Mouse (Mus musculus) limb, embryonic 14.5 days (tissue): Measurements from ENCODE around the gene Tspan4. TPM values are rescaled to one million over a fixed set of nuclear protein-coding genes. Genes with fewer than 3 reads are reported as not detected.

Experiments used
- ATAC-seq: fragments of 200-750 bp; cut with Nextera tagmentation; 2 replicates; pipeline ENCODE4 v1.8.0; 2017; ENCODE audit warnings: low read depth, moderate number of reproducible peaks, moderate TSS enrichment; ENCODE audit not compliant: low FRiP score
- DNase-seq: peaks from one replicate; pipeline ENCODE4 v3.0.0-alpha.2; 2015; ENCODE audit warnings: low spot score
- H3K27ac ChIP-seq: fragments of 300-500 bp; sonication (generic); replicated peaks from 2 replicates; pipeline ENCODE4 v1.5.1; 2014; ENCODE audit warnings: low read depth, mild to moderate bottlenecking, low read length, moderate library complexity, mixed read lengths
- H3K27me3 ChIP-seq: fragments of 300-500 bp; sonication (generic); 2 replicates; pipeline ENCODE4 v1.6.1; 2014; ENCODE audit warnings: low read length, mixed read lengths; ENCODE audit not compliant: control insufficient read depth, insufficient read depth
- H3K36me3 ChIP-seq: fragments of 300-500 bp; sonication (generic); 2 replicates; pipeline ENCODE4 v1.6.1; 2014; ENCODE audit warnings: mild to moderate bottlenecking, low read length, moderate library complexity, mixed read lengths; ENCODE audit not compliant: control insufficient read depth, insufficient read depth
- H3K4me1 ChIP-seq: fragments of 300-500 bp; sonication (generic); 2 replicates; pipeline ENCODE4 v1.6.1; 2014; ENCODE audit warnings: antibody characterized with exemption, low read length, mixed read lengths; ENCODE audit not compliant: control insufficient read depth, insufficient read depth
- H3K4me2 ChIP-seq: fragments of 300-500 bp; sonication (generic); replicated peaks from 2 replicates; pipeline ENCODE4 v1.6.1; 2014; ENCODE audit warnings: low read depth, mild to moderate bottlenecking, low read length, moderate library complexity; ENCODE audit not compliant: severe bottlenecking
- H3K4me3 ChIP-seq: fragments of 300-500 bp; sonication (generic); replicated peaks from 2 replicates; pipeline ENCODE4 v1.5.1; 2014; ENCODE audit warnings: low read length
- H3K9ac ChIP-seq: fragments of 300-500 bp; sonication (generic); 2 replicates; pipeline ENCODE4 v1.6.1; 2014; ENCODE audit warnings: mild to moderate bottlenecking, low read depth, low read length, moderate library complexity; ENCODE audit not compliant: severe bottlenecking
- H3K9me3 ChIP-seq: fragments of 300-500 bp; sonication (generic); 2 replicates; pipeline ENCODE4 v1.6.1; 2016; ENCODE audit warnings: low read length; ENCODE audit not compliant: control insufficient read depth
- POLR2A ChIP-seq: fragments of 200-500 bp; IDR thresholded peaks from 2 replicates; pipeline ENCODE4 v1.8.0; 2012; ENCODE audit warnings: inconsistent platforms, mild to moderate bottlenecking, moderate library complexity, borderline replicate concordance; ENCODE audit not compliant: insufficient read depth, insufficient read length; ENCODE audit errors: extremely low read depth
- WGBS: fragments of 180-500 bp; shearing (Covaris S2); extraction: QIAGEN DNeasy Blood & Tissue Kit; methylation state at CpG from one replicate; pipeline ENCODE4 v1.1.7; 2014; 5-methylcytosine and 5-hydroxymethylcytosine counted together
- polyA plus RNA-seq, 2 experiments: library from polyadenylated mRNA; depleted of rRNA in 1 of 2; stranded (reverse) in 1 of 2; unstranded in 1 of 2; fragments of >200 nt; fragmentation: Nextera tagmentation in 1 of 2; extraction: Ambion mirVana in 1 of 2; gene quantifications; 2 replicates each; pipeline versions ENCODE4 v1.2.1 to v1.2.3; 2012 to 2014

Tspan4 gene
- polyA plus RNA-seq, 2 experiments = 77.9 to 101 TPM

DNA sequence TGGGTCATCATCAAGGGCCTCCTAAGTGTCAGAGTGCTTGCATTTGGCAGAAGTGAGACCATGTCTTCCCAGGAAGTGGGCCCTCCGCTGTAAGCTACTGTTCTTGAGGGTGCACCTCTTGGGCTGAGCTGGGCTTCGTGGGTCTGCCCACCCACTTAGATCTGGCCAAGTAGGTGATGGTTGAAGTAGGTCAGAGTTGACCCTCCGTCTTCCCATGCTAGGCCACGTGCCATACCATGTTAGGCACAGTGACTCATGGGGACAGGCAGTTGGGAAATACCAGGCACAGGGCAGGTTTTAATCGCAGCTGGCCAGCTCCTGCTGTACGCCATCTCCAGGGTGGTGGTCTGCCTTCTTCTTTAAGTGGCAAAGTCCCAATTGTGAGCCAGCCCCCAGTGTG lies 18.3 kb upstream of the Tspan4 start:
- Histone ChIP-seq H3K4me3 (no peak overlapping the region), H3K4me1 (peaks cover 8% of the 10 kb centered on the region; the same call in 1 of the 2 replicates), H3K27me3 (peaks cover 12% of the 10 kb centered on the region), H3K4me2 (no peak overlapping the region), H3K9me3 (no peaks in the 10 kb centered on the region), H3K36me3 (peaks cover 14% of the 10 kb centered on the region), H3K9ac (no peak overlapping the region), H3K27ac (no peak overlapping the region)
- ATAC-seq (no peak), DNase-seq (no peak)
- WGBS = 87% methylated on average over 6 of the region's 6 CpGs
- TF ChIP-seq POLR2A = no peak

DNA sequence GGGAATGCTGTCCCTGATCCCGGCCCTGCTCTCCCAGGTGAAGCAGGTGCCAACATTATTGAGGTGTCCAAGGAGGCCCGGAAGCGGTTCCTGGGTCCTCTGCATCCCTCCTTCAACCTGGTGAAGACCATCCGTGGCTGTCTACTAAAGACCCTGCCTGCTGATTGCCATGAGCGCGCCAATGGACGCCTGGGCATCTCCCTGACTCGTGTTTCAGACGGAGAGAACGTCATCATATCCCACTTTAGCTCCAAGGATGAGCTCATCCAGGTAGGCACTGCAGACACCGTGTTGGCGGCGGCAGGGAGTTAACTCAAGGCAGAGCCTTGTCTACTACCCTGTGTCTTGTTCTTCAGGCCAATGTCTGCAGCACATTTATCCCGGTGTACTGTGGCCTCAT lies 17.8 kb upstream of the Tspan4 start:
- Histone ChIP-seq H3K27me3 (peaks cover 17% of the 10 kb centered on the region), H3K4me1 (peaks cover 13% of the 10 kb centered on the region; the same call in 1 of the 2 replicates), H3K27ac (no peak overlapping the region), H3K9ac (no peak overlapping the region), H3K4me3 (no peak overlapping the region), H3K9me3 (no peaks in the 10 kb centered on the region), H3K36me3 (peaks cover 9% of the 10 kb centered on the region), H3K4me2 (no peak overlapping the region)
- WGBS = 93% methylated on average over 14 of the region's 14 CpGs
- ATAC-seq = no peak
- TF ChIP-seq POLR2A = no peak
- DNase-seq = no peak

DNA sequence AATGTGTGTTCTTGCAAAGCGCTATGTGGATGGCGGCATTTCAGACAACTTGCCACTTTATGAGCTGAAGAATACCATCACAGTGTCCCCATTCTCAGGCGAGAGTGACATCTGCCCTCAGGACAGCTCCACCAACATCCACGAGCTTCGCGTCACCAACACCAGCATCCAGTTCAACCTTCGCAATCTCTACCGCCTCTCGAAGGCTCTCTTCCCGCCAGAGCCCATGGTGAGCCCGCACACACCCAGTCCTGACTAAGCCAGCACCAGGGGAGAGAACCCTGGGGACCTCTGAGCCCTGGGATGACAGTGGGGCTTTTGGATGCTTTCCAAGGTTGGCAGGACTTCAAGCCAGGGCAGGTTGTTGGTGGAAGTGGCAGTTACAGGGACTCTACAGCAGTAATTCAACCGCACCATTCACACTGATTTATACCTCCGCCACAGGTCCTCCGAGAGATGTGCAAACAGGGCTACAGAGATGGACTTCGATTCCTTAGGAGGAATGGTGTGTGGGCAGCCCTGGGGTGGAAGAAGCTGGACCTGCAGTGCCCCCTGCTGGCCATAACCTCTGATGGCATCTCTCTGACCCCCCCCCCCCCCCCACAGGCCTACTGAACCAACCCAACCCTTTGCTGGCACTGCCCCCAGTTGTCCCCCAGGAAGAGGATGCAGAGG lies 16.9 kb upstream of the Tspan4 start:
- no peak for DNase-seq
- peaks cover 7% of the 10 kb centered on the region for H3K36me3 ChIP-seq
- TF ChIP-seq POLR2A = no peak
- H3K27me3 ChIP-seq = peaks cover 26% of the 10 kb centered on the region
- WGBS = 72% methylated on average over 15 of the region's 15 CpGs
- no peak overlapping the region for H3K27ac ChIP-seq
- peaks cover 13% of the 10 kb centered on the region; the same call in 1 of the 2 replicates for H3K4me1 ChIP-seq
- H3K9me3 ChIP-seq = no peaks in the 10 kb centered on the region
- no peak overlapping the region for H3K9ac ChIP-seq
- no peak overlapping the region for H3K4me3 ChIP-seq
- ATAC-seq = no peak
- H3K4me2 ChIP-seq = no peak overlapping the region

DNA sequence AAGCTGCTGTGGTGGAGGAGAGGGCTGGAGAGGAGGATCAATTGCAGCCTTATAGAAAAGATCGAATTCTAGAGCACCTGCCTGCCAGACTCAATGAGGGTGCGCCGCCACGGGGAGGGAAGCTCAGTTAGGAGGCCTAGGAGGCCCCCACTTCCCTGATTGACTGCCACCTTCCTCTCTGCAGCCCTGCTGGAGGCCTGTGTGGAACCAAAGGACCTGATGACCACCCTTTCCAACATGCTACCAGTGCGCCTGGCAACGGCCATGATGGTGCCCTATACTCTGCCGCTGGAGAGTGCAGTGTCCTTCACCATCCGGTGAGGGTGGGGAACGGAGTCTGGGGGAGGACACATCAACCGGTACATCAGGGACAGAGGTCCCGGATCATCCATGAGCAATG lies 16.4 kb upstream of the Tspan4 start:
- no peak for TF ChIP-seq POLR2A
- Histone ChIP-seq H3K9ac (no peak overlapping the region), H3K36me3 (peaks cover 7% of the 10 kb centered on the region), H3K9me3 (no peaks in the 10 kb centered on the region), H3K27me3 (peaks cover 31% of the 10 kb centered on the region), H3K4me3 (no peak overlapping the region), H3K4me1 (peaks cover 13% of the 10 kb centered on the region; the same call in 1 of the 2 replicates), H3K27ac (no peak overlapping the region), H3K4me2 (no peak overlapping the region)
- ATAC-seq (no peak), DNase-seq (no peak)
- 90% methylated on average over 11 of the region's 11 CpGs for WGBS

DNA sequence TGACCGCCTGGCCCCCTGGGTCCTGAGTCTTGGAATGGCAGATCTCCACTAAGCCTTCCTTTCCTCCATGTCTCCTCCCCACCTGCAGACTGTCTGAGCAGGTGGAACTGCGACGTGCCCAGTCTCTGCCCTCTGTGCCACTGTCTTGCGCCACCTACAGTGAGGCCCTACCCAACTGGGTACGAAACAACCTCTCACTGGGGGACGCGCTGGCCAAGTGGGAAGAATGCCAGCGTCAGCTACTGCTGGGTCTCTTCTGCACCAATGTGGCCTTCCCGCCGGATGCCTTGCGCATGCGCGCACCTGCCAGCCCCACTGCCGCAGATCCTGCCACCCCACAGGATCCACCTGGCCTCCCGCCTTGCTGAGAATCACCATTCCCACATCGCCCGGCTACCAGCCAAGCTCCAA lies 15.7 kb upstream of the Tspan4 start:
- no peaks in the 10 kb centered on the region for H3K9me3 ChIP-seq
- no peak for TF ChIP-seq POLR2A
- 89% methylated on average over 17 of the region's 17 CpGs for WGBS
- H3K4me2 ChIP-seq = no peak overlapping the region
- peaks cover 13% of the 10 kb centered on the region; the same call in 1 of the 2 replicates for H3K4me1 ChIP-seq
- ATAC-seq = no peak
- no peak for DNase-seq
- no peak overlapping the region for H3K27ac ChIP-seq
- no peak overlapping the region for H3K4me3 ChIP-seq
- H3K27me3 ChIP-seq = peaks cover 38% of the 10 kb centered on the region
- H3K36me3 ChIP-seq = peaks cover 7% of the 10 kb centered on the region
- H3K9ac ChIP-seq = no peak overlapping the region
